Mouse (Mus musculus): ENCODE data around the gene Abl1. TPM values are rescaled to one million over a fixed set of nuclear protein-coding genes. Genes with fewer than 3 reads are reported as not detected.

Abl1 gene
- total and polyA plus RNA-seq, 3 experiments = 27.5 to 31.8 (median 29.4) TPM

DNA sequence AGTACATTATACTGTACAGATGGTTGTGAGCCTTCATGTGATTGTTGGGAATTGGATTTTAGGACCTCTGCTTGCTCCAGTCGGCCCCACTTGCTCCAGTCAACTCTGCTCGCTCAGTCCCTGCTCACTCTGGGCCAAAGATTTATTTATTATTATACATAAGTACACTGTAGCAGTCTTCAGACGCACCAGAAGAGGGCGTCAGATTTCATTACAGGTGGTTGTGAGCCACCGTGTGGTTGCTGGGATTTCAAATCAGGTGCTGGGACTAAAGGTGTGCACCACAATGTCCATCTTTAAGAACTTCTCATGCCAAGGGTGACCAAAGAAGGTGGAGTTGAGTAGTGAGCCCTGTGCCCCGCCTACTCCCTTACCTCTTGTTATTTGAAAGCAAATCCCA is 104.4 kb downstream of the Abl1 start:
- WGBS = 80% methylated on average over 6 of the region's 6 CpGs
- H3K79me2 ChIP-seq (replicated peaks; ENCODE audit: control insufficient read depth, insufficient read depth, low read length) = peaks cover 1% of the 10 kb centered on the region; the same call in 1 of the 2 replicates
- intact Hi-C loops (cut with DNase I) = no loop called here

DNA sequence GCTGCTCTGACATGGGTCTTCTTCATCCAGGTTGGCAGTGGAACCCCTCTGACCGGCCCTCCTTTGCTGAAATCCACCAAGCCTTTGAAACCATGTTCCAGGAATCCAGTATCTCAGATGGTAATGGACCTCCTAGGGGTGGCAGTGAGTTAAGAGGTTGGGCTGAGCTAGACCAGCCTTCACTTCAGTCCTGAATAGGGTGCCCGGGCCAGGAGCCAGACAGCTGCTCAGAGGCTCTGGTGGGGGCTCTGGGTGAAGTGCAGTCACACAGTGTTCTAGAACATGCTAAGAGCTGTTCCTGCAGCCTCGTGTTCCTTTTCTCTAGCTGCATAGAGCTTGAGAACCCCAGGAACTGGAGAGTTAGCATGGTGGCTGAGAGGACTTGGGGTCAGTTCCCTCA is 108.8 kb downstream of the Abl1 start:
- Histone ChIP-seq H3K4me1 (ENCODE audit: control insufficient read depth, insufficient read depth, low read length) (no peaks in the 10 kb centered on the region), H3K79me2 (replicated peaks; ENCODE audit: control insufficient read depth, insufficient read depth, low read length) (no peaks in the 10 kb centered on the region; the same call in 1 of the 2 replicates), H3K4me3 (no peak overlapping the region), H3K36me3 (ENCODE audit: control insufficient read depth, insufficient read depth, low read length) (no peaks in the 10 kb centered on the region), H3K27me3 (ENCODE audit: control insufficient read depth, insufficient read depth, low read length) (no peaks in the 10 kb centered on the region), H3K9ac (ENCODE audit: low read depth, low read length) (no peak overlapping the region), H3K27ac (no peak overlapping the region)
- DNase-seq = no peak
- intact Hi-C loops (cut with DNase I) = no loop called here
- TF ChIP-seq CTCF (IDR thresholded peaks at IDR 0.05) (no peak), EP300 (IDR thresholded peaks at IDR 0.05; ENCODE audit: insufficient read depth, low read depth, low read length) (no peak), POLR2A (IDR thresholded peaks at IDR 0.05; ENCODE audit: insufficient read depth, low read depth, low read length) (no peak)
- WGBS = 84% methylated on average over 3 of the region's 3 CpGs

More for the DNA sequence above, 104.4 kb downstream of the Abl1 start:
- H3K4me1 ChIP-seq (ENCODE audit: control insufficient read depth, insufficient read depth, low read length) = no peaks in the 10 kb centered on the region
- no peak for TF ChIP-seq POLR2A (IDR thresholded peaks at IDR 0.05; ENCODE audit: insufficient read depth, low read depth, low read length)
- peak; percentile 36 for TF ChIP-seq CTCF (IDR thresholded peaks at IDR 0.05)
- no peak for TF ChIP-seq EP300 (IDR thresholded peaks at IDR 0.05; ENCODE audit: insufficient read depth, low read depth, low read length)
- no peaks in the 10 kb centered on the region for H3K36me3 ChIP-seq (ENCODE audit: control insufficient read depth, insufficient read depth, low read length)
- no peak overlapping the region for H3K4me3 ChIP-seq
- no peak overlapping the region for H3K27ac ChIP-seq
- no peaks in the 10 kb centered on the region for H3K27me3 ChIP-seq (ENCODE audit: control insufficient read depth, insufficient read depth, low read length)
- DNase-seq = no peak
- no peak overlapping the region for H3K9ac ChIP-seq (ENCODE audit: low read depth, low read length)

DNA sequence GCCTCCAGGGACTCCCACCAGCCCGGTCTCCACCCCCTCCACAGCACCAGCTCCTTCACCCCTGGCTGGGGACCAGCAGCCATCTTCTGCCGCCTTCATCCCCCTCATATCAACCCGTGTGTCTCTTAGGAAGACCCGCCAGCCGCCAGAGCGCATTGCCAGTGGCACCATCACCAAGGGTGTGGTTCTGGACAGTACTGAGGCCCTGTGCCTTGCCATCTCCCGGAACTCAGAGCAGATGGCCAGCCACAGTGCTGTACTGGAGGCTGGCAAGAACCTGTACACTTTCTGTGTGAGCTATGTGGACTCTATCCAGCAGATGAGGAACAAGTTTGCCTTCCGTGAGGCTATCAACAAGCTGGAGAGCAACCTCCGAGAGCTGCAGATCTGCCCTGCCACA is 113.2 kb downstream of the Abl1 start:
- intact Hi-C loops (cut with DNase I) = no loop called here
- Histone ChIP-seq H3K79me2 (replicated peaks; ENCODE audit: control insufficient read depth, insufficient read depth, low read length) (no peaks in the 10 kb centered on the region; the same call in 1 of the 2 replicates), H3K27ac (no peak overlapping the region), H3K4me1 (ENCODE audit: control insufficient read depth, insufficient read depth, low read length) (no peaks in the 10 kb centered on the region), H3K36me3 (ENCODE audit: control insufficient read depth, insufficient read depth, low read length) (no peaks in the 10 kb centered on the region), H3K27me3 (ENCODE audit: control insufficient read depth, insufficient read depth, low read length) (no peaks in the 10 kb centered on the region), H3K9ac (ENCODE audit: low read depth, low read length) (no peak overlapping the region), H3K4me3 (no peak overlapping the region)
- 71% methylated on average over 9 of the region's 9 CpGs for WGBS
- DNase-seq = no peak
- TF ChIP-seq EP300 (IDR thresholded peaks at IDR 0.05; ENCODE audit: insufficient read depth, low read depth, low read length) = no peak
- no peak for TF ChIP-seq POLR2A (IDR thresholded peaks at IDR 0.05; ENCODE audit: insufficient read depth, low read depth, low read length)
- no peak for TF ChIP-seq CTCF (IDR thresholded peaks at IDR 0.05)

DNA sequence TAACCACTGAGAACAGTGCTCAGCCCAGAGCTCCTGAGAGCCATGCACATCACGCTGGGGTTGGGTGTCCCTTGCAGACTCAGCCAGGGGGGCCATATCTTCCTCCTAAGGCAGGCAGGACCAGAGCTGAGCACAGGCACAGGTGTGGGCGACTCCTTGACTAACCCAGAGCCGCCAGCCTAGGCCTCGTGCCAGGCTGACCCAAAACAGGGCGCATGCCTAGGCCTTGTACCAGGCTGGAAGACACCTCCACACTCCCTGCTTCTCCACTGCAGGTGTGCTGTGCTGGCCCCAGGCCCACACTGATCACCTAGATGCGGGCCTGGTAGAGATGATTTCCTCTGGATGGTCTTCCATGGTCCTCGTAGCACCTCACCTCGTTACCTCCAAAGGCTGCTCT is 114.6 kb downstream of the Abl1 start:
- H3K9ac ChIP-seq (ENCODE audit: low read depth, low read length) = no peak overlapping the region
- 77% methylated on average over 8 of the region's 8 CpGs for WGBS
- no peak overlapping the region for H3K4me3 ChIP-seq
- H3K79me2 ChIP-seq (replicated peaks; ENCODE audit: control insufficient read depth, insufficient read depth, low read length) = no peaks in the 10 kb centered on the region
- no peak overlapping the region for H3K27ac ChIP-seq
- no peaks in the 10 kb centered on the region for H3K27me3 ChIP-seq (ENCODE audit: control insufficient read depth, insufficient read depth, low read length)
- intact Hi-C loops (cut with DNase I) = no loop called here
- no peaks in the 10 kb centered on the region for H3K36me3 ChIP-seq (ENCODE audit: control insufficient read depth, insufficient read depth, low read length)
- DNase-seq = no peak
- TF ChIP-seq POLR2A (IDR thresholded peaks at IDR 0.05; ENCODE audit: insufficient read depth, low read depth, low read length) = no peak
- H3K4me1 ChIP-seq (ENCODE audit: control insufficient read depth, insufficient read depth, low read length) = no peaks in the 10 kb centered on the region

DNA sequence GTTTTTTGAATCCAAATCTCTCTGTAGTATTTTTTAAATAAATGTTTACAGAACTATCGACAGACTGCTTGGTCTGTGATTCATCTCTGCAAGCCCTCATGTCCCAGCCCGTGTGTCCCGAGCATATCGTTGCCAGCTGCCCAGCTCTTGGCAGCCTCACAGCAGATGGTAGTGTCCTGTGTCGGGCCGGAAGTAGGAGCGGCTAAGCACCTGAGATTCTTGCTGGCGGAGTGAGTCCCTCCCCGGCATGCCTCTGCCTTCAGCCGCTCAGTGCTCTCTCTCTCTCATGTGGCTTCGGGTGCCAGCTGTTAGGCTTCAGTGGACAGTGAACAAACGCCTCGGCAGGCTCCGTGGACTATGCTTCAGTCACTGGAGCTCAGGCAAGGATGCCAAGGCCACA is 115.3 kb downstream of the Abl1 start:
- H3K36me3 ChIP-seq (ENCODE audit: control insufficient read depth, insufficient read depth, low read length) = no peaks in the 10 kb centered on the region

DNA sequence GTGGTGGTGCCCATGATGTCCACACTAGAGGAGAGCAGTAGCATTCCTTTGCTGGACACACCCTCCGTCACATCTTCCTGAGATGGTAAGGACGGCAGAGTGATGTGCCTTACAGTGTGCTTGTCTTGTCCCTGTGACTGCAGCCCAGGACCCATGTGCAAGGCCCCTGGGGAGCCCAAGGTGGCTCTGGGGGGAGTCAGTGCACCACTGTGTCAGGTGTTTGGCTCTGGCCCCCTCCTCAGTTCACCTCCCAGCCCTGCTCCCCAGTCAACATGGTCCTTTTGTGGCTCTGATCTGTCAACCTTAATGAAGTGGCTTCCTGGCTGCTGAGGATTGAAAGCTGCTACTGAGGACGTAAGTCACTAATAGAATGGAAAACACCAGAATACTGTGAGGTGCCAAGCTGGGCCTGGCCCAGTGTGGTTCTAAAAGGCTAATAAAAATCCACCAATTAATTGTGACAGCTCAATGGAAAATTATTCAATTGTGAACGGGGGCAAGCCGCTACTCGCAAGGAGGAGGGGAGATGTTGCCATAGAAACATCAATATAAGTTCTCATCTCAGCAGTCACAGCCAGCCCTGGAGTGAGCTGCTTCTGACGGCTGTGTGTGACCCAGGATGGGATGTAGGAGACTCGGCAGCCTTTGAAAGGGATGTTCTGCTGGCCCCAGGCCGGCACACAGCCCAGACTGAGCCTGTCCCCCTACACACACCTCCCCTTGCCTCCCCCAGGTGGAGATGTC is 118.6 kb downstream of the Abl1 start:
- 64% methylated on average over 9 of the region's 9 CpGs for WGBS
- Histone ChIP-seq H3K4me1 (ENCODE audit: control insufficient read depth, insufficient read depth, low read length) (no peaks in the 10 kb centered on the region), H3K36me3 (ENCODE audit: control insufficient read depth, insufficient read depth, low read length) (no peaks in the 10 kb centered on the region), H3K27me3 (ENCODE audit: control insufficient read depth, insufficient read depth, low read length) (no peaks in the 10 kb centered on the region), H3K79me2 (replicated peaks; ENCODE audit: control insufficient read depth, insufficient read depth, low read length) (no peaks in the 10 kb centered on the region), H3K9ac (ENCODE audit: low read depth, low read length) (no peak overlapping the region), H3K27ac (no peak overlapping the region), H3K4me3 (no peak overlapping the region)
- intact Hi-C loops (cut with DNase I) = no loop called here
- TF ChIP-seq POLR2A (IDR thresholded peaks at IDR 0.05; ENCODE audit: insufficient read depth, low read depth, low read length) = no peak
- TF ChIP-seq CTCF (IDR thresholded peaks at IDR 0.05) = no peak
- TF ChIP-seq EP300 (IDR thresholded peaks at IDR 0.05; ENCODE audit: insufficient read depth, low read depth, low read length) = no peak
- no peak for DNase-seq

More for the DNA sequence above, 115.3 kb downstream of the Abl1 start:
- H3K4me3 ChIP-seq = no peak overlapping the region
- no peaks in the 10 kb centered on the region for H3K27me3 ChIP-seq (ENCODE audit: control insufficient read depth, insufficient read depth, low read length)
- DNase-seq = no peak
- intact Hi-C loops (cut with DNase I) = no loop called here
- 64% methylated on average over 14 of the region's 14 CpGs for WGBS
- no peak overlapping the region for H3K27ac ChIP-seq
- H3K9ac ChIP-seq (ENCODE audit: low read depth, low read length) = no peak overlapping the region
- H3K4me1 ChIP-seq (ENCODE audit: control insufficient read depth, insufficient read depth, low read length) = no peaks in the 10 kb centered on the region
- H3K79me2 ChIP-seq (replicated peaks; ENCODE audit: control insufficient read depth, insufficient read depth, low read length) = no peaks in the 10 kb centered on the region
- TF ChIP-seq CTCF (IDR thresholded peaks at IDR 0.05) (no peak), POLR2A (IDR thresholded peaks at IDR 0.05; ENCODE audit: insufficient read depth, low read depth, low read length) (no peak), EP300 (IDR thresholded peaks at IDR 0.05; ENCODE audit: insufficient read depth, low read depth, low read length) (no peak)
